ENCODE assay signal across 14 mouse cellular contexts in the genomic region with DNA sequence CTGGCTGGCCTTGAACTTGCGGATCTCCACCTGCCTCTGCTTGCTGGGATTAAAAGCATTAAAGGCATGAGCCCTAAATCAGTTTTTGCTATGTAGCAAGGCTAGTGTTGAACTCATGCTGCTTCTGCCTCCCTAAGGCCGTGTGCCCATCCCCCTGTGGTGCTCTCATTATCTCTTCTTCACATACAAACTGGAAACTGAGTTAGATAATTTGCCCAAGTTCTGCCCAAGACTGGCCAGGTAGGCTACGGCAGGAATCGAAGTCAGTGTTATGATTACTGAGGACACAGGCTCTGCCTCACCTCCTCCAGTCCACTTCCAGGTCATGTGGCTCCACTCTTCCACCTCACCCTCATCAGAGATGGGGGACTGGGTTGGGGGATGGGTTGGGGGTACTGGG. TPM values are rescaled to one million over a fixed set of nuclear protein-coding genes. Genes with fewer than 3 reads are reported as not detected.
"Had no signal": no experiment of that assay in that cellular context is flagged by ENCODE, and none has a peak within 500 bp of the region (broad histone marks: within the 10 kb centered on the region; RNA-seq: fewer than 3 reads in every experiment).

No protein-coding gene starts in this region.

RNA-seq across cellular contexts. Expression of a gene that starts 2.9 kb away (rescaled TPM):
- polyA plus RNA-seq: midbrain, embryonic 10.5 days; midbrain, embryonic 14.5 days; midbrain, embryonic 16.5 days; neural tube, embryonic 11.5 days; thymus, postnatal 0 days had no signal

RNA-seq across cellular contexts. Expression of a gene that starts 53.3 kb away (rescaled TPM):
- polyA plus RNA-seq: lung, embryonic 14.5 days; lung, embryonic 16.5 days; midbrain, embryonic 10.5 days; midbrain, embryonic 12.5 days; midbrain, embryonic 14.5 days; midbrain, embryonic 16.5 days; myocyte; neural tube, embryonic 11.5 days; neural tube, embryonic 13.5 days; neural tube, embryonic 15.5 days; small intestine, adult 2 months; stomach, embryonic 14.5 days; stomach, embryonic 16.5 days; thymus, postnatal 0 days had no signal
